10 mouse cellular contexts compared by ENCODE assay signal in genomic region chr14:121893747-121894146, GRCm38 (mm10).
"Had no signal": no experiment of that assay in that cellular context is flagged by ENCODE, and none has a peak within 500 bp of the region (broad histone marks: within the 10 kb centered on the region; RNA-seq: fewer than 3 reads in every experiment).

No protein-coding gene starts in this region.

- H3K4me2 ChIP-seq: limb, embryonic 15.5 days; liver, embryonic 15.5 days; lung, embryonic 15.5 days; midbrain, embryonic 12.5 days had no signal

- H3K9me3 ChIP-seq: limb, embryonic 15.5 days; liver, embryonic 15.5 days; lung, embryonic 15.5 days; midbrain, embryonic 12.5 days had no signal

- DNase-seq: layer of hippocampus, adult 9-11 months; layer of hippocampus, postnatal 36 days; right cerebral cortex, postnatal 14 days; thymus, postnatal 4 days had no signal

- ATAC-seq: midbrain, embryonic 16.5 days had no signal

- H3K27ac ChIP-seq: limb, embryonic 15.5 days; liver, embryonic 15.5 days; lung, embryonic 15.5 days; midbrain, embryonic 12.5 days; stomach, postnatal 0 days had no signal

- H3K36me3 ChIP-seq: liver, embryonic 15.5 days had no signal

- H3K4me3 ChIP-seq: limb, embryonic 15.5 days; liver, embryonic 15.5 days; lung, embryonic 15.5 days; midbrain, embryonic 12.5 days had no signal

- H3K4me1 ChIP-seq: lung, embryonic 15.5 days; midbrain, embryonic 12.5 days had no signal

- H3K27me3 ChIP-seq: limb, embryonic 15.5 days; liver, embryonic 15.5 days; lung, embryonic 15.5 days; midbrain, embryonic 12.5 days had no signal

- H3K9ac ChIP-seq: limb, embryonic 15.5 days; liver, embryonic 15.5 days; lung, embryonic 15.5 days; midbrain, embryonic 12.5 days had no signal
